Mouse (Mus musculus): ENCODE results near the gene Smim20. TPM values are rescaled to one million over a fixed set of nuclear protein-coding genes. Genes with fewer than 3 reads are reported as not detected.

The Smim20 gene
- polyA plus RNA-seq, 1 experiment from 2014 or later = 57.7 TPM

GRCm38 (mm10) chr5:53243933-53244332, 22.9 kb upstream of the Smim20 start:
- Histone ChIP-seq H3K4me1 (peaks cover 24% of the 10 kb centered on the region), H3K36me3 (replicated peaks) (no peaks in the 10 kb centered on the region)
- WGBS = 85% methylated on average over 10 of the region's 10 CpGs

GRCm38 (mm10) chr5:53248499-53248898, 18.4 kb upstream of the Smim20 start:
- WGBS = 59% methylated on average over 11 of the region's 11 CpGs
- H3K27me3 ChIP-seq (replicated peaks; ENCODE audit: low read depth, poor library complexity, severe bottlenecking) = peaks cover 38% of the 10 kb centered on the region

More at GRCm38 (mm10) chr5:53243933-53244332, 22.9 kb upstream of the Smim20 start:
- no peak for DNase-seq (ENCODE audit: low spot score)
- Histone ChIP-seq H3K27me3 (replicated peaks; ENCODE audit: low read depth, poor library complexity, severe bottlenecking) (peaks cover 24% of the 10 kb centered on the region; the same call in 1 of the 2 replicates), H3K27ac (replicated peaks) (no peak overlapping the region), H3K4me3 (no peak overlapping the region), H3K9me3 (no peaks in the 10 kb centered on the region)

GRCm38 (mm10) chr5:53249431-53250061, 17.3 kb upstream of the Smim20 start:
- H3K4me3 ChIP-seq = no peak overlapping the region
- H3K36me3 ChIP-seq (replicated peaks) = no peaks in the 10 kb centered on the region
- H3K27ac ChIP-seq (replicated peaks) = no peak overlapping the region
- DNase-seq (ENCODE audit: low spot score) = no peak
- no peaks in the 10 kb centered on the region for H3K9me3 ChIP-seq
- H3K27me3 ChIP-seq (replicated peaks; ENCODE audit: low read depth, poor library complexity, severe bottlenecking) = peaks cover 38% of the 10 kb centered on the region
- peaks cover 13% of the 10 kb centered on the region for H3K4me1 ChIP-seq
- 79% methylated on average over 4 of the region's 4 CpGs for WGBS

More at GRCm38 (mm10) chr5:53248499-53248898, 18.4 kb upstream of the Smim20 start:
- Histone ChIP-seq H3K36me3 (replicated peaks) (no peaks in the 10 kb centered on the region), H3K9me3 (no peaks in the 10 kb centered on the region), H3K4me1 (peaks cover 13% of the 10 kb centered on the region), H3K27ac (replicated peaks) (no peak overlapping the region), H3K4me3 (no peak overlapping the region)
- DNase-seq (ENCODE audit: low spot score) = no peak

DNA sequence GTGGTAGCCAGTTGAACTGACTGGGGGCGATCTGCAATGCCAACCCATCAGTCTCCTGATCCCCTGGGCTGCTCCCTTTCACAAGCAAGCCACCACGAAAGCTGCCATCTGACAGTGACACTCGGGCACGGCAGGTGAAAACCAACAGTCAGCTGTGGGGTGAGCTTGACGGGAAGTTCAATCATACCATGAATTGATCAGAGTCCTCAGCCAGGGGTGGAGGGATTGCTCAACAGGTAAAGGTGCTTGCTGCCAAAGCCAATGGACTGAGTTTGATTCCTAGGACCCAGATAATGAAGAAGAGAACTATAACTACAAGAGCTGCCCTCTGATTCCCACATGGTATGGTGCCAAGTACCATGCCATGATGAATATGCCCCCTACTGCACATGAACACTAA, 12.7 kb upstream of the Smim20 start:
- no peak overlapping the region for H3K4me3 ChIP-seq
- no peaks in the 10 kb centered on the region for H3K36me3 ChIP-seq (replicated peaks)
- peaks cover 31% of the 10 kb centered on the region for H3K4me1 ChIP-seq
- no peak for DNase-seq (ENCODE audit: low spot score)
- H3K27ac ChIP-seq (replicated peaks) = no peak overlapping the region
- peaks cover 55% of the 10 kb centered on the region for H3K27me3 ChIP-seq (replicated peaks; ENCODE audit: low read depth, poor library complexity, severe bottlenecking)
- H3K9me3 ChIP-seq = no peaks in the 10 kb centered on the region
- 82% methylated on average over 5 of the region's 5 CpGs for WGBS

DNA sequence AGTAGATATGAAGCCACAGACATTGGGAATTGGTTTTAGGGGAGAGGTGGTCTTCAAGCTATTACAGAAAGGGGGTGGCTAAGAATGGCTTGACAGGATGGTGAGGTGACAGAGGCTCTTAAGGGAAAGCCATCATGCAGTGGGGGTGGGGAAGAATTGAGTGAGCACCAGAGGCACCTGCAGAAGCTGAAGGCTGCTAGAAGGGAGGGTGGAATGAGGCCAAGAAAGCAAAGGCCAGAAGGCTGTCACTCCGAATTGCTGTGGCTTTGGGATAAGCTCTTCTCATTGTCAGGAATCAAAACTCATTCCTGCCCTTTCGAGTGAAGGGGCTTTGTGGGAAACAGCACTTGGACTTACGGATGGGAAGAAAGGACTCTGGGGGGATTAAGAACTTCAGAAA, 12.1 kb upstream of the Smim20 start:
- Histone ChIP-seq H3K27ac (replicated peaks) (no peak overlapping the region), H3K4me3 (no peak overlapping the region), H3K27me3 (replicated peaks; ENCODE audit: low read depth, poor library complexity, severe bottlenecking) (peaks cover 58% of the 10 kb centered on the region), H3K4me1 (peaks cover 25% of the 10 kb centered on the region), H3K9me3 (no peaks in the 10 kb centered on the region), H3K36me3 (replicated peaks) (no peaks in the 10 kb centered on the region)
- WGBS = 60% methylated on average over 3 of the region's 3 CpGs
- no peak for DNase-seq (ENCODE audit: low spot score)

- H3K4me3 ChIP-seq = peak overlapping the region; percentile 56
- DNase-seq (ENCODE audit: low spot score) = peak; percentile 59
- H3K4me1 ChIP-seq = peaks cover 26% of the 10 kb centered on the region
- peak overlapping the region; percentile 67 for H3K27ac ChIP-seq (replicated peaks)
- H3K27me3 ChIP-seq (replicated peaks; ENCODE audit: low read depth, poor library complexity, severe bottlenecking) = peaks cover 46% of the 10 kb centered on the region
- no peaks in the 10 kb centered on the region for H3K36me3 ChIP-seq (replicated peaks)
- WGBS = 4% methylated on average over 29 of the region's 29 CpGs
- H3K9me3 ChIP-seq = no peaks in the 10 kb centered on the region
These were observed 8.7 kb upstream of the Smim20 start for GRCm38 (mm10) chr5:53258038-53258786.

- WGBS = 56% methylated on average over 5 of the region's 5 CpGs
- H3K4me1 ChIP-seq = peaks cover 26% of the 10 kb centered on the region
- DNase-seq (ENCODE audit: low spot score) = no peak
These were observed 7.0 kb upstream of the Smim20 start for GRCm38 (mm10) chr5:53259894-53260293.

GRCm38 (mm10) chr5:53261999-53262398, 4.9 kb upstream of the Smim20 start:
- Histone ChIP-seq H3K9me3 (no peaks in the 10 kb centered on the region), H3K4me1 (peaks cover 28% of the 10 kb centered on the region), H3K27me3 (replicated peaks; ENCODE audit: low read depth, poor library complexity, severe bottlenecking) (peaks cover 29% of the 10 kb centered on the region), H3K27ac (replicated peaks) (no peak overlapping the region), H3K36me3 (replicated peaks) (no peaks in the 10 kb centered on the region), H3K4me3 (no peak overlapping the region)
- no peak for DNase-seq (ENCODE audit: low spot score)
- 86% methylated on average over 10 of the region's 10 CpGs for WGBS

More at GRCm38 (mm10) chr5:53259894-53260293, 7.0 kb upstream of the Smim20 start:
- Histone ChIP-seq H3K9me3 (no peaks in the 10 kb centered on the region), H3K27ac (replicated peaks) (no peak overlapping the region), H3K36me3 (replicated peaks) (no peaks in the 10 kb centered on the region), H3K27me3 (replicated peaks; ENCODE audit: low read depth, poor library complexity, severe bottlenecking) (peaks cover 42% of the 10 kb centered on the region), H3K4me3 (no peak overlapping the region)

DNA sequence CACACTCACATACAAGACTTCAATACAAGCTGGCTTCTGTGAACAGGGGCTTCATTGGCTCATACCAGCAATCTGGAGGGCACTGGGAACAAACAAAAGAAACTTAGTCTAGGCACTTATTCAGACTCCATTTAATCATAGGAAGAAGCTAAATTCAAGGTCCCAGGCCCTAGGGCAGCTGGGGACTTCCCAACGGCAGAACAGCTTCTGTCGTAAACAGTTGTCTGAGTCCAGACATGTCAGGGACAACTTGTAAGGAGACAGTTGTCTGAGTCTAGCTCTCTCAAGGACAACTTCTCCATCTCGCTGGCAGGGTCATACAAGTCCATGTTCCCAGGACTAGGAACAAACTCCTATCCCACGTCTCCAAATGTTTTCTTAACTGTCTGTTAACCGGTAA, 2.8 kb upstream of the Smim20 start:
- Histone ChIP-seq H3K4me3 (no peak overlapping the region), H3K27ac (replicated peaks) (no peak overlapping the region), H3K36me3 (replicated peaks) (no peaks in the 10 kb centered on the region), H3K27me3 (replicated peaks; ENCODE audit: low read depth, poor library complexity, severe bottlenecking) (peaks cover 9% of the 10 kb centered on the region), H3K4me1 (peaks cover 28% of the 10 kb centered on the region), H3K9me3 (no peaks in the 10 kb centered on the region)
- WGBS = 84% methylated on average over 5 of the region's 5 CpGs
- DNase-seq (ENCODE audit: low spot score) = no peak

- WGBS = 84% methylated on average over 12 of the region's 12 CpGs
- no peak for DNase-seq (ENCODE audit: low spot score)
- Histone ChIP-seq H3K27ac (replicated peaks) (no peak overlapping the region), H3K4me1 (peaks cover 25% of the 10 kb centered on the region), H3K27me3 (replicated peaks; ENCODE audit: low read depth, poor library complexity, severe bottlenecking) (0 out of 2 replicates have a peak, but pooled peaks cover 2% of the 10 kb centered on the region), H3K9me3 (no peaks in the 10 kb centered on the region), H3K4me3 (no peak overlapping the region), H3K36me3 (replicated peaks) (no peaks in the 10 kb centered on the region)
These were observed 1.1 kb upstream of the Smim20 start for GRCm38 (mm10) chr5:53265740-53266139.

DNA sequence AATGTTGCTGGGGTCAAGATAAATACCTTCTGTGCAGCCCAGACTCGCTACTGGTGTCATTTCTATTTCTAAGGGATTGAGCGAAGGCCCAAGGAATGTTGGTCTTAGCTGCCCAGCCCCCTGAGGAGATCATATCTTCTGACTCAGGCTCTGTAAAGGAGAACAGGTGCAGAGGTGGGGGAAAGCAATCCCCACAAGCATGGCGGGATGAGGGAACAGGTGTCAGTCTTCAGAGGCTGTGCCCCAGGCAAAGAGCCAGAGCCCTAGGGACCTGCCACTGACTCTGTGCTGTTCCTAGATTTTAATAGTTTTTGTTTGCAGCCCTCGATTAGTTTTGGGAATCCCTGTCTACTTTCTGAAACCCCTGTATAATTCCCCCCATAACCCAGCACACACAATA, 702 bp upstream of the Smim20 start:
- Histone ChIP-seq H3K27me3 (replicated peaks; ENCODE audit: low read depth, poor library complexity, severe bottlenecking) (no peaks in the 10 kb centered on the region), H3K4me3 (peak overlapping the region; percentile 73; the same call in 1 of the 2 replicates), H3K27ac (replicated peaks) (no peak overlapping the region), H3K36me3 (replicated peaks) (no peaks in the 10 kb centered on the region), H3K9me3 (no peaks in the 10 kb centered on the region), H3K4me1 (peaks cover 25% of the 10 kb centered on the region)
- no peak for DNase-seq (ENCODE audit: low spot score)
- WGBS = 77% methylated on average over 4 of the region's 4 CpGs

GRCm38 (mm10) chr5:53268095-53268692, 1.3 kb downstream of the Smim20 start:
- WGBS = 83% methylated on average over 6 of the region's 6 CpGs
- H3K9me3 ChIP-seq = no peaks in the 10 kb centered on the region
- no peaks in the 10 kb centered on the region for H3K27me3 ChIP-seq (replicated peaks; ENCODE audit: low read depth, poor library complexity, severe bottlenecking)
- no peak for DNase-seq (ENCODE audit: low spot score)
- H3K4me1 ChIP-seq = peaks cover 25% of the 10 kb centered on the region
- H3K27ac ChIP-seq (replicated peaks) = no peak overlapping the region
- H3K4me3 ChIP-seq = no peak overlapping the region
- H3K36me3 ChIP-seq (replicated peaks) = peaks cover 6% of the 10 kb centered on the region; the same call in 1 of the 2 replicates

Measured in embryonic facial prominence, embryonic 10.5 days (tissue).